Mouse (Mus musculus): ENCODE data around the gene Slc6a16. TPM values are rescaled to one million over a fixed set of nuclear protein-coding genes. Genes with fewer than 3 reads are reported as not detected.

Slc6a16 gene
- polyA plus RNA-seq, 1 experiment from 2014 or later: not detected

GRCm38 (mm10) chr7:45216442-45217183, 24.3 kb upstream of the Slc6a16 start:
- no peak for TF ChIP-seq CTCF (IDR thresholded peaks at IDR 0.05; ENCODE audit: low read depth)
- DNase-seq (peak; percentile 95), ATAC-seq (ENCODE audit: insufficient read depth) (peak; percentile 90)
- peaks cover 44% of the 10 kb centered on the region for H3K36me3 ChIP-seq (ENCODE audit: insufficient read depth)
- WGBS: 2% methylated on average over 13 of the region's 13 CpGs
- peaks cover 13% of the 10 kb centered on the region; the same call in 1 of the 2 replicates for H3K4me1 ChIP-seq (ENCODE audit: insufficient read depth)
- H3K9ac ChIP-seq: peak overlapping the region; percentile 99
- H3K27me3 ChIP-seq (ENCODE audit: insufficient read depth, low read length): peaks cover 4% of the 10 kb centered on the region; the same call in 1 of the 2 replicates
- H3K27ac ChIP-seq (ENCODE audit: low read depth): peak overlapping the region; percentile 99
- H3K9me3 ChIP-seq (ENCODE audit: low read depth, low read length): no peaks in the 10 kb centered on the region
- H3K4me2 ChIP-seq: peak overlapping the region; percentile 97
- peak overlapping the region; percentile 89 for H3K4me3 ChIP-seq (ENCODE audit: low read depth, low read length)

GRCm38 (mm10) chr7:45221680-45222079, 19.2 kb upstream of the Slc6a16 start:
- Histone ChIP-seq H3K36me3 (ENCODE audit: insufficient read depth) (peaks cover 95% of the 10 kb centered on the region), H3K4me2 (no peak overlapping the region), H3K9ac (no peak overlapping the region), H3K4me3 (ENCODE audit: low read depth, low read length) (no peak overlapping the region), H3K27me3 (ENCODE audit: insufficient read depth, low read length) (no peaks in the 10 kb centered on the region), H3K4me1 (ENCODE audit: insufficient read depth) (peaks cover 10% of the 10 kb centered on the region; the same call in 1 of the 2 replicates), H3K27ac (ENCODE audit: low read depth) (no peak overlapping the region), H3K9me3 (ENCODE audit: low read depth, low read length) (no peaks in the 10 kb centered on the region)
- TF ChIP-seq CTCF (IDR thresholded peaks at IDR 0.05; ENCODE audit: low read depth): no peak
- no peak for ATAC-seq (ENCODE audit: insufficient read depth)
- DNase-seq: no peak
- 84% methylated on average over 2 of the region's 2 CpGs for WGBS

GRCm38 (mm10) chr7:45224826-45225225, 16.1 kb upstream of the Slc6a16 start:
- no peak for ATAC-seq (ENCODE audit: insufficient read depth)
- Histone ChIP-seq H3K4me3 (ENCODE audit: low read depth, low read length) (no peak overlapping the region), H3K27ac (ENCODE audit: low read depth) (no peak overlapping the region), H3K36me3 (ENCODE audit: insufficient read depth) (peaks cover 98% of the 10 kb centered on the region), H3K4me2 (no peak overlapping the region), H3K9ac (no peak overlapping the region), H3K9me3 (ENCODE audit: low read depth, low read length) (no peaks in the 10 kb centered on the region), H3K27me3 (ENCODE audit: insufficient read depth, low read length) (no peaks in the 10 kb centered on the region), H3K4me1 (ENCODE audit: insufficient read depth) (no peaks in the 10 kb centered on the region)
- no peak for DNase-seq
- TF ChIP-seq CTCF (IDR thresholded peaks at IDR 0.05; ENCODE audit: low read depth): no peak
- WGBS: 87% methylated on average over 7 of the region's 7 CpGs

GRCm38 (mm10) chr7:45226421-45226820, 14.5 kb upstream of the Slc6a16 start:
- no peaks in the 10 kb centered on the region for H3K27me3 ChIP-seq (ENCODE audit: insufficient read depth, low read length)
- no peak overlapping the region for H3K9ac ChIP-seq
- ATAC-seq (ENCODE audit: insufficient read depth) (no peak), DNase-seq (no peak)
- no peak for TF ChIP-seq CTCF (IDR thresholded peaks at IDR 0.05; ENCODE audit: low read depth)
- peaks cover 95% of the 10 kb centered on the region for H3K36me3 ChIP-seq (ENCODE audit: insufficient read depth)
- H3K4me2 ChIP-seq: no peak overlapping the region
- no peaks in the 10 kb centered on the region for H3K9me3 ChIP-seq (ENCODE audit: low read depth, low read length)
- H3K4me3 ChIP-seq (ENCODE audit: low read depth, low read length): no peak overlapping the region
- H3K4me1 ChIP-seq (ENCODE audit: insufficient read depth): no peaks in the 10 kb centered on the region
- H3K27ac ChIP-seq (ENCODE audit: low read depth): no peak overlapping the region
- WGBS: 96% methylated on average over 5 of the region's 5 CpGs

GRCm38 (mm10) chr7:45228548-45228947, 12.3 kb upstream of the Slc6a16 start:
- ATAC-seq (ENCODE audit: insufficient read depth) (no peak), DNase-seq (no peak)
- H3K36me3 ChIP-seq (ENCODE audit: insufficient read depth): peaks cover 95% of the 10 kb centered on the region
- no peaks in the 10 kb centered on the region for H3K4me1 ChIP-seq (ENCODE audit: insufficient read depth)
- H3K27ac ChIP-seq (ENCODE audit: low read depth): no peak overlapping the region
- no peak overlapping the region for H3K9ac ChIP-seq
- no peaks in the 10 kb centered on the region for H3K27me3 ChIP-seq (ENCODE audit: insufficient read depth, low read length)
- no peak overlapping the region for H3K4me2 ChIP-seq
- no peak for TF ChIP-seq CTCF (IDR thresholded peaks at IDR 0.05; ENCODE audit: low read depth)
- no peak overlapping the region for H3K4me3 ChIP-seq (ENCODE audit: low read depth, low read length)
- 89% methylated on average over 18 of the region's 18 CpGs for WGBS
- no peaks in the 10 kb centered on the region for H3K9me3 ChIP-seq (ENCODE audit: low read depth, low read length)

GRCm38 (mm10) chr7:45229046-45229445, 11.8 kb upstream of the Slc6a16 start:
- no peaks in the 10 kb centered on the region for H3K4me1 ChIP-seq (ENCODE audit: insufficient read depth)
- ATAC-seq (ENCODE audit: insufficient read depth): no peak
- no peak overlapping the region for H3K27ac ChIP-seq (ENCODE audit: low read depth)

GRCm38 (mm10) chr7:45229459-45230203, 11.3 kb upstream of the Slc6a16 start:
- DNase-seq (no peak), ATAC-seq (ENCODE audit: insufficient read depth) (no peak)
- Histone ChIP-seq H3K36me3 (ENCODE audit: insufficient read depth) (peaks cover 91% of the 10 kb centered on the region), H3K27me3 (ENCODE audit: insufficient read depth, low read length) (no peaks in the 10 kb centered on the region), H3K4me2 (no peak overlapping the region), H3K27ac (ENCODE audit: low read depth) (no peak overlapping the region), H3K9me3 (ENCODE audit: low read depth, low read length) (no peaks in the 10 kb centered on the region), H3K4me3 (ENCODE audit: low read depth, low read length) (no peak overlapping the region), H3K9ac (no peak overlapping the region), H3K4me1 (ENCODE audit: insufficient read depth) (peaks cover under 1% of the 10 kb centered on the region; the same call in 1 of the 2 replicates)
- 88% methylated on average over 7 of the region's 7 CpGs for whole genome bisulfite sequencing
- no peak for TF ChIP-seq CTCF (IDR thresholded peaks at IDR 0.05; ENCODE audit: low read depth)

More at GRCm38 (mm10) chr7:45229046-45229445, 11.8 kb upstream of the Slc6a16 start:
- DNase-seq: no peak
- TF ChIP-seq CTCF (IDR thresholded peaks at IDR 0.05; ENCODE audit: low read depth): no peak
- Histone ChIP-seq H3K27me3 (ENCODE audit: insufficient read depth, low read length) (no peaks in the 10 kb centered on the region), H3K4me2 (no peak overlapping the region), H3K9ac (no peak overlapping the region), H3K36me3 (ENCODE audit: insufficient read depth) (peaks cover 95% of the 10 kb centered on the region), H3K4me3 (ENCODE audit: low read depth, low read length) (no peak overlapping the region), H3K9me3 (ENCODE audit: low read depth, low read length) (no peaks in the 10 kb centered on the region)
- 90% methylated on average over 8 of the region's 8 CpGs for WGBS
